Mouse (Mus musculus): ENCODE measurements around the gene Lax1. TPM values are rescaled to one million over a fixed set of nuclear protein-coding genes. Genes with fewer than 3 reads are reported as not detected.

Gene Lax1
- polyA plus RNA-seq, 1 experiment from 2014 or later: 0.63 TPM

DNA sequence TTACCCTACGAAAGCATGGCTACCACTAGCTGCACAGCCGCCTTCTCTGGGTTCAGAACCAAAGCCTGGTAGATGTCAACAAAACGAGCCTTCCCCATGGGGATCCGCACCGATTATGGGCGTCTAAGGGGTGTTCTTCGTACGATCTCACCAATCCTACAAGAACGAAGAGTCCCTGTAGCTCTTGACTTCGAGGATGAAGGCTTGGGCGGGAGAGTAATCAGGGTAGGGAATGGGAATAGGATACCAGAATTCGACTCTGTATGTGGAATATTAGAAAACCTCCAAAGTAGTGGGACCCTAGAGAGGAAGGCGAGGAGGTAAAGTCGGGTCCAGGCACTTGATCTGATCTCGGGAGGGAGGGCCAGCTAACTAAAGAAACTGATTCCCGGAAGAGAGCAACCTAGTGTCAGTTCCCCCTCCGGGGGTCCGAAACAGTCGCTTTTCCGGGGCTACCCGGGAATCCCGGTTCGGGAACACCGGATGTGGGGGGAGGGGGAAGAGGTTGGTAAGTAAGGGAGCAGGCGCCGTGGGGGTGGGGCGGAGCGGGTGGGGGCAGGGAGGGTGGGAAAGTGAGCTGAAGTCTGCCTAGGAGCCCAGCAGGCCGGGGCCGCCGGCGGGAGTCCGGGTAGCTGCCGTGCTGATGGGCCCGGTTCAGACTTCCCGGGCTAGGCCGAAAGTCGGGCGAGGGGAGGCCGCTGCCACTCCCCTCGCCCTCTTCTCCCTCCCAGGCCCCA, 29.3 kb downstream of the Lax1 start, which contains the start of gene Zbed6:
Gene Zbed6 (minus strand): TSS at position 420 of the 737 bp plus-strand sequence.
- H3K9me3 ChIP-seq (replicated peaks; ENCODE audit: control insufficient read depth, low read length): no peaks in the 10 kb centered on the region
- H3K4me1 ChIP-seq (ENCODE audit: control insufficient read depth, insufficient read depth, low read length): peaks cover 41% of the 10 kb centered on the region
- peak within 1 kb of the TSS; percentile 58 for H3K4me3 ChIP-seq (replicated peaks; ENCODE audit: low read length)
- H3K9ac ChIP-seq (ENCODE audit: low read length): peak within 1 kb of the TSS; percentile 95
- H3K27me3 ChIP-seq (ENCODE audit: control insufficient read depth, insufficient read depth, low read length): no peaks in the 10 kb centered on the region
- H3K36me3 ChIP-seq (ENCODE audit: control insufficient read depth, insufficient read depth, low read length): peaks cover 8% of the 10 kb centered on the region; the same call in 1 of the 2 replicates
- peak; percentile 80 for ATAC-seq (ENCODE audit: insufficient read depth, low FRiP score)
- under 1% methylated on average over 41 of the region's 41 CpGs for WGBS
- H3K4me2 ChIP-seq (ENCODE audit: low read depth, low read length): peak within 1 kb of the TSS; percentile 75
- peak within 1 kb of the TSS; percentile 95 for H3K27ac ChIP-seq (ENCODE audit: low read length)

GRCm38 (mm10) chr1:133658878-133659277, 31.0 kb downstream of the Lax1 start:
- 74% methylated on average over 3 of the region's 3 CpGs for WGBS
- H3K4me1 ChIP-seq (ENCODE audit: control insufficient read depth, insufficient read depth, low read length): peaks cover 40% of the 10 kb centered on the region
- H3K9ac ChIP-seq (ENCODE audit: low read length): no peak overlapping the region
- no peak overlapping the region for H3K27ac ChIP-seq (ENCODE audit: low read length)
- H3K4me2 ChIP-seq (ENCODE audit: low read depth, low read length): peak overlapping the region; percentile 16; the same call in 1 of the 2 replicates
- no peaks in the 10 kb centered on the region for H3K9me3 ChIP-seq (replicated peaks; ENCODE audit: control insufficient read depth, low read length)
- peaks cover 9% of the 10 kb centered on the region for H3K36me3 ChIP-seq (ENCODE audit: control insufficient read depth, insufficient read depth, low read length)
- ATAC-seq (ENCODE audit: insufficient read depth, low FRiP score): no peak
- H3K27me3 ChIP-seq (ENCODE audit: control insufficient read depth, insufficient read depth, low read length): no peaks in the 10 kb centered on the region
- H3K4me3 ChIP-seq (replicated peaks; ENCODE audit: low read length): no peak overlapping the region

GRCm38 (mm10) chr1:133656811-133657210, 33.1 kb downstream of the Lax1 start:
- H3K9ac ChIP-seq (ENCODE audit: low read length): peak overlapping the region; percentile 31; the same call in 1 of the 2 replicates
- 43% methylated on average over 5 of the region's 5 CpGs for WGBS
- no peak for ATAC-seq (ENCODE audit: insufficient read depth, low FRiP score)
- no peaks in the 10 kb centered on the region for H3K27me3 ChIP-seq (ENCODE audit: control insufficient read depth, insufficient read depth, low read length)
- peak overlapping the region; percentile 30 for H3K4me2 ChIP-seq (ENCODE audit: low read depth, low read length)
- H3K4me1 ChIP-seq (ENCODE audit: control insufficient read depth, insufficient read depth, low read length): peaks cover 39% of the 10 kb centered on the region
- H3K27ac ChIP-seq (ENCODE audit: low read length): no peak overlapping the region; the same call in 1 of the 2 replicates
- peak overlapping the region; percentile 6; the same call in 1 of the 2 replicates for H3K4me3 ChIP-seq (replicated peaks; ENCODE audit: low read length)
- H3K9me3 ChIP-seq (replicated peaks; ENCODE audit: control insufficient read depth, low read length): no peaks in the 10 kb centered on the region
- peaks cover 12% of the 10 kb centered on the region for H3K36me3 ChIP-seq (ENCODE audit: control insufficient read depth, insufficient read depth, low read length)

DNA sequence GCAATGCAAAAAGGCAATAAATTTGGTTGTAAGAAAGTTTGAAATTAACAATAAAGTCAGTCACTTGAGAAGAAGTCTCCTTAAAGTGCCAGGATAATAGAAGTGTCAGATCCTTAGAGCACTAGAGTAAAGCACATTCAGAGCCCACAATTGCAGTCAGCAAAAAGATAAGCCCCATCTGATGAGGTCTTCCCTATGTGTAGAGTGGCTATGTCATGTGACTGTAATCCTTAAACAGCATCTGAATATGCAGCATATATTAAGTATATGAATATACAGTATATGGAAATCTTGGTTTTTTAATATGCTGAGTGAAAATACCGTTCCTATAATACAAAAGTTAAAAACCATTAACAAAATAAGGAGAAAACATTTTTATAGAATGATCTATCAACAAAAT, 36.9 kb downstream of the Lax1 start:
- ATAC-seq (ENCODE audit: insufficient read depth, low FRiP score): no peak
- Histone ChIP-seq H3K27ac (ENCODE audit: low read length) (no peak overlapping the region), H3K27me3 (ENCODE audit: control insufficient read depth, insufficient read depth, low read length) (no peaks in the 10 kb centered on the region), H3K4me2 (ENCODE audit: low read depth, low read length) (no peak overlapping the region), H3K4me3 (replicated peaks; ENCODE audit: low read length) (no peak overlapping the region), H3K9ac (ENCODE audit: low read length) (no peak overlapping the region), H3K9me3 (replicated peaks; ENCODE audit: control insufficient read depth, low read length) (no peaks in the 10 kb centered on the region), H3K36me3 (ENCODE audit: control insufficient read depth, insufficient read depth, low read length) (peaks cover 12% of the 10 kb centered on the region), H3K4me1 (ENCODE audit: control insufficient read depth, insufficient read depth, low read length) (peaks cover 20% of the 10 kb centered on the region)
- 94% methylated on average over 1 of the region's 1 CpGs for WGBS

- H3K27ac ChIP-seq (ENCODE audit: low read length): no peak overlapping the region
- WGBS: 93% methylated on average over 7 of the region's 7 CpGs
Observed at GRCm38 (mm10) chr1:133650288-133651055, 39.4 kb downstream of the Lax1 start.

DNA sequence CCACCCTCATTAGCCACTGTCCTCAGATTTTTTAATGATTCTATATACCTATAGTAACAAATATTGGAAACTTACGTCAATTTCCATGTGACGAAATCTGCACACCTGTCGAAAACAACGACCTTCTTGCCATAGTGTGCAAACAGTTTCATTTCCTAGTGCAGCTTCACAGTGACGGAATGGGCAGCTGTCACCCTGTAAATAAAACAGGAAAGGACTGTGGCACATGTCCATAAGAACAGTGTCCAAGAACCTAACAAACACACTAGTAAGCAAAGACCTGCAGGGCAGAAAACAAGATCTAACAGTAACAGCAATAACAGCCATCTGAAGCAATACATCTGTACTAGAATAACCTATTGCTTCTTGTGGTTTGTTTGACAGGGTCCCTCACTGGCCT, 44.3 kb downstream of the Lax1 start:
- Histone ChIP-seq H3K9ac (ENCODE audit: low read length) (no peak overlapping the region), H3K27me3 (ENCODE audit: control insufficient read depth, insufficient read depth, low read length) (no peaks in the 10 kb centered on the region), H3K9me3 (replicated peaks; ENCODE audit: control insufficient read depth, low read length) (no peaks in the 10 kb centered on the region), H3K4me1 (ENCODE audit: control insufficient read depth, insufficient read depth, low read length) (no peaks in the 10 kb centered on the region), H3K36me3 (ENCODE audit: control insufficient read depth, insufficient read depth, low read length) (peaks cover 18% of the 10 kb centered on the region; the same call in 1 of the 2 replicates), H3K27ac (ENCODE audit: low read length) (no peak overlapping the region), H3K4me3 (replicated peaks; ENCODE audit: low read length) (no peak overlapping the region), H3K4me2 (ENCODE audit: low read depth, low read length) (no peak overlapping the region)
- ATAC-seq (ENCODE audit: insufficient read depth, low FRiP score): no peak
- 91% methylated on average over 5 of the region's 5 CpGs for WGBS

More at GRCm38 (mm10) chr1:133650288-133651055, 39.4 kb downstream of the Lax1 start:
- Histone ChIP-seq H3K27me3 (ENCODE audit: control insufficient read depth, insufficient read depth, low read length) (no peaks in the 10 kb centered on the region), H3K36me3 (ENCODE audit: control insufficient read depth, insufficient read depth, low read length) (peaks cover 12% of the 10 kb centered on the region), H3K4me2 (ENCODE audit: low read depth, low read length) (no peak overlapping the region), H3K9me3 (replicated peaks; ENCODE audit: control insufficient read depth, low read length) (no peaks in the 10 kb centered on the region), H3K9ac (ENCODE audit: low read length) (no peak overlapping the region), H3K4me3 (replicated peaks; ENCODE audit: low read length) (no peak overlapping the region), H3K4me1 (ENCODE audit: control insufficient read depth, insufficient read depth, low read length) (peaks cover 5% of the 10 kb centered on the region; the same call in 1 of the 2 replicates)
- ATAC-seq (ENCODE audit: insufficient read depth, low FRiP score): no peak

DNA sequence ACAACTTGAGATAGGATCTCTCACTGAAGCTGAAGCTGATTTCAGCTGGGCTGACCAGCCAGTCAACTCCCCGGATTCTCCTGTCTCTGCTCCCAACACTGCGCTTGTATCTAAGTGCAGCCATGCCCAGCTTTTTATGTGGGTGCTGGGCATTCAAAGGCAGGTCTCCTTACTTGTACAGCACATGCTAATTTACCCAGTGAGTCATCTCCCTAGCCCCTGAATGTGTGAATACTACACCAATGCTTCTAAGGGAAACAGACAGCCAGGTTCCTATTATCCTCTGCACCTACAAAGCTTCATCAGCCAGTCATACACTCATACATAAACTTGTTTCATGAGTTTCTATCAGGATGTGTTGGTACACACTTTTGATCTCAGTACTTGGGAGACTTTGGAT, 48.7 kb downstream of the Lax1 start:
- no peak overlapping the region for H3K27ac ChIP-seq (ENCODE audit: low read length)
- no peak overlapping the region for H3K4me3 ChIP-seq (replicated peaks; ENCODE audit: low read length)
- ATAC-seq (ENCODE audit: insufficient read depth, low FRiP score): no peak
- H3K4me2 ChIP-seq (ENCODE audit: low read depth, low read length): no peak overlapping the region
- WGBS: 88% methylated on average over 2 of the region's 2 CpGs
- no peak overlapping the region for H3K9ac ChIP-seq (ENCODE audit: low read length)
- no peaks in the 10 kb centered on the region for H3K4me1 ChIP-seq (ENCODE audit: control insufficient read depth, insufficient read depth, low read length)
- H3K36me3 ChIP-seq (ENCODE audit: control insufficient read depth, insufficient read depth, low read length): peaks cover 47% of the 10 kb centered on the region
- no peaks in the 10 kb centered on the region for H3K9me3 ChIP-seq (replicated peaks; ENCODE audit: control insufficient read depth, low read length)
- H3K27me3 ChIP-seq (ENCODE audit: control insufficient read depth, insufficient read depth, low read length): no peaks in the 10 kb centered on the region

DNA sequence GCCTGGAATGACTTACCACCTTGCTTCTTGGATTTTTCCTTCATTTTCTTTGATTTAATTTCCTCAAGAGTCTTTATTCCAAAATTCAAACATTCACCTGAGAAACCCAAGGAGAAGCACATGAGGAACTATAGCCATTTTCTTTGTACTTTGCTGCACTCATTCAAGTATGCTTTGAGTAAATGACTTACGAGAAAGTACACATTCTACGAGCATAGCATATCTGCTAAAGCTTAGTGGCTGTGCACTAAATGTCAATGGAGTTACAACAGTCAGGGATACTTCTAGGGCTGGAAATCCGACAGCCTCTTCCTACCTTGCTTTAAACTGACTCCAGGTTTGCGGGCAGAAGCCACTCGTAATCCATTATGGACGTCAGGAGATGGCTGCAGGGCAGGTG, 51.4 kb downstream of the Lax1 start:
- WGBS: 87% methylated on average over 6 of the region's 6 CpGs
- Histone ChIP-seq H3K9ac (ENCODE audit: low read length) (no peak overlapping the region), H3K4me1 (ENCODE audit: control insufficient read depth, insufficient read depth, low read length) (no peaks in the 10 kb centered on the region), H3K27ac (ENCODE audit: low read length) (no peak overlapping the region), H3K36me3 (ENCODE audit: control insufficient read depth, insufficient read depth, low read length) (peaks cover 51% of the 10 kb centered on the region), H3K4me3 (replicated peaks; ENCODE audit: low read length) (no peak overlapping the region), H3K4me2 (ENCODE audit: low read depth, low read length) (no peak overlapping the region), H3K27me3 (ENCODE audit: control insufficient read depth, insufficient read depth, low read length) (no peaks in the 10 kb centered on the region), H3K9me3 (replicated peaks; ENCODE audit: control insufficient read depth, low read length) (no peaks in the 10 kb centered on the region)
- ATAC-seq (ENCODE audit: insufficient read depth, low FRiP score): no peak

DNA sequence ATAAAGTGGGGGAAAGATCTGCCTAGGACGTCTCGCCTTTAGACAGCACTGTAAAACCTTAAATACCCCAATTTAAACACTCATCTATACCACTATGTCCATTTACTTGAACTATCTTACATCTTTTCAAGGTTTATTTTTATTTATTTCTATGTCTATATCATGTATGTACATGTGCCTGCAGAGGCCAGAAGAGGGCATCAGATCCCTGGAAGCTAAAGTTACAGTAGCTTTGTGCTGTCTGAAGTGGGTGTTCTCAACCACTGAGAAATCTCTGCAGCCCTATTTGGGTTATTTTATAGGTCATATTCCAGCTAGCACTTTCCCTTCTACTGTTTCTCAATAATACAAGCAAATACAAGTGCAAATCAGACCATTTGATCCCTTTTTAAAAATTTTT, 57.7 kb downstream of the Lax1 start:
- peaks cover 53% of the 10 kb centered on the region for H3K36me3 ChIP-seq (ENCODE audit: control insufficient read depth, insufficient read depth, low read length)
- H3K9me3 ChIP-seq (replicated peaks; ENCODE audit: control insufficient read depth, low read length): no peaks in the 10 kb centered on the region
- 90% methylated on average over 2 of the region's 2 CpGs for WGBS
- H3K4me2 ChIP-seq (ENCODE audit: low read depth, low read length): no peak overlapping the region
- no peak overlapping the region for H3K4me3 ChIP-seq (replicated peaks; ENCODE audit: low read length)
- no peak for ATAC-seq (ENCODE audit: insufficient read depth, low FRiP score)
- no peaks in the 10 kb centered on the region for H3K4me1 ChIP-seq (ENCODE audit: control insufficient read depth, insufficient read depth, low read length)
- no peaks in the 10 kb centered on the region for H3K27me3 ChIP-seq (ENCODE audit: control insufficient read depth, insufficient read depth, low read length)
- no peak overlapping the region for H3K9ac ChIP-seq (ENCODE audit: low read length)
- no peak overlapping the region for H3K27ac ChIP-seq (ENCODE audit: low read length)
